In the genomic region with DNA sequence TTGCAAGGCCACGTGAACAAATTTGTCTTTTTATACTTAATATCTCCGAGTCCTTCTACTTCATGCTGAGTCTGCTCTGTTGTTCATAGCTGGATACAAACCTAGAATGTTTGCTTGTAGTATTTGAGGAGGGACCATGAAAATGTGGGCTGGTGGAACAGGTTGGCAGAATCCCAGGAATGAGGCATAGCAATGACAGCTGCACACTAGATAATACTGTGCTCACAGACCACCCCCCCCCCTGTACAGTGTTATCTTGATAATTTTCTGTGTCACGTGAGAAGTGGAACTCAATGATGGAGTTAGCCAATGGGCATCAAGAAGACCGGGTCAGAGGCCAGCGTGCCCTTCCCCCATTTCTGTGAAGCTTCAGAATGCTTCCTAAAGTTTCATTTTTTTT, we compare ENCODE assay signal across 15 mouse cellular contexts.
A peak's percentile ranks its signal among the peaks of the same experiment; 100 is the strongest.
DNase-seq lines count a peak whose midpoint lies in the region; ATAC-seq and TF ChIP-seq lines count a peak whose summit lies in the region.
"Had no signal": no experiment of that assay in that cellular context is flagged by ENCODE, and none has a peak within 500 bp of the region (broad histone marks: within the 10 kb centered on the region; RNA-seq: fewer than 3 reads in every experiment).

No protein-coding gene starts in this region.

- no peak for TF ChIP-seq POLR2A in lung, adult 2 months (IDR thresholded peaks at IDR 0.05; ENCODE audit: borderline replicate concordance, extremely low read depth, low read depth, low read length)

- WGBS in forebrain, embryonic 15.5 days: 59% methylated on average over 5 of the region's 5 CpGs
- WGBS in forebrain, embryonic 11.5 days: 69% methylated on average over 5 of the region's 5 CpGs
- WGBS in lung, embryonic 14.5 days: 37% methylated on average over 5 of the region's 5 CpGs
- 54% methylated on average over 5 of the region's 5 CpGs for WGBS in lung, adult 2 months

- no peak overlapping the region for H3K4me3 ChIP-seq in forebrain, embryonic 15.5 days
- H3K4me3 ChIP-seq in forebrain, embryonic 11.5 days (ENCODE audit: low read depth, low read length): no peak overlapping the region
- H3K4me3 ChIP-seq in lung, embryonic 14.5 days (ENCODE audit: low read depth, low read length): no peak overlapping the region
- no peak overlapping the region for H3K4me3 ChIP-seq in lung, adult 2 months (replicated peaks; ENCODE audit: extremely low read depth, low read depth, low read length)
- H3K4me3 ChIP-seq: heart, embryonic 15.5 days; kidney, embryonic 15.5 days; liver, embryonic 13.5 days; midbrain, embryonic 10.5 days had no signal

- H3K4me2 ChIP-seq in forebrain, embryonic 15.5 days (replicated peaks): no peak overlapping the region
- H3K4me2 ChIP-seq in forebrain, embryonic 11.5 days (ENCODE audit: low read depth, low read length, severe bottlenecking): no peak overlapping the region
- 0 out of 2 replicates have a peak overlapping the region, but pooled peaks have one; percentile 40 for H3K4me2 ChIP-seq in lung, embryonic 14.5 days
- H3K4me2 ChIP-seq: liver, embryonic 13.5 days had no signal

- H3K4me1 ChIP-seq in forebrain, embryonic 15.5 days: no peaks in the 10 kb centered on the region
- no peaks in the 10 kb centered on the region for H3K4me1 ChIP-seq in forebrain, embryonic 11.5 days (replicated peaks; ENCODE audit: control insufficient read depth, insufficient read depth, low read length)
- H3K4me1 ChIP-seq in lung, embryonic 14.5 days (ENCODE audit: insufficient read depth): peaks cover 9% of the 10 kb centered on the region; the same call in 1 of the 2 replicates
- H3K4me1 ChIP-seq in lung, adult 2 months (ENCODE audit: control insufficient read depth, insufficient read depth, low read length): no peaks in the 10 kb centered on the region

- H3K9ac ChIP-seq in forebrain, embryonic 15.5 days (replicated peaks): no peak overlapping the region
- no peak overlapping the region for H3K9ac ChIP-seq in forebrain, embryonic 11.5 days (ENCODE audit: low read length)
- H3K9ac ChIP-seq in lung, embryonic 14.5 days: no peak overlapping the region
- H3K9ac ChIP-seq: heart, embryonic 15.5 days; kidney, embryonic 15.5 days; liver, embryonic 13.5 days had no signal

- H3K27ac ChIP-seq in forebrain, embryonic 15.5 days (replicated peaks): no peak overlapping the region
- no peak overlapping the region for H3K27ac ChIP-seq in forebrain, embryonic 11.5 days (ENCODE audit: low read depth, low read length)
- H3K27ac ChIP-seq in lung, embryonic 14.5 days (ENCODE audit: low read depth): no peak overlapping the region
- H3K27ac ChIP-seq: heart, embryonic 15.5 days; kidney, embryonic 15.5 days; liver, embryonic 13.5 days; midbrain, embryonic 10.5 days had no signal

- no peaks in the 10 kb centered on the region for H3K27me3 ChIP-seq in forebrain, embryonic 15.5 days
- no peaks in the 10 kb centered on the region for H3K27me3 ChIP-seq in forebrain, embryonic 11.5 days (ENCODE audit: control insufficient read depth, insufficient read depth, low read length)
- no peaks in the 10 kb centered on the region for H3K27me3 ChIP-seq in lung, embryonic 14.5 days (ENCODE audit: insufficient read depth, low read length)
- H3K27me3 ChIP-seq: heart, embryonic 15.5 days; kidney, embryonic 15.5 days; liver, embryonic 13.5 days had no signal

- 0 out of 2 replicates have a peak, but pooled peaks have one; percentile 16 for ATAC-seq in forebrain, embryonic 15.5 days (replicated peaks)
- no peak for ATAC-seq in forebrain, embryonic 11.5 days (replicated peaks; ENCODE audit: low FRiP score)
- peak; percentile 61 for ATAC-seq in lung, embryonic 14.5 days (ENCODE audit: insufficient read depth)
- ATAC-seq: activated CD4-positive, CD25-positive, alpha-beta regulatory T cell, adult 4 months had no signal

- no peaks in the 10 kb centered on the region for H3K9me3 ChIP-seq in forebrain, embryonic 15.5 days
- H3K9me3 ChIP-seq in forebrain, embryonic 11.5 days (ENCODE audit: control insufficient read depth, low read length): no peaks in the 10 kb centered on the region
- no peaks in the 10 kb centered on the region for H3K9me3 ChIP-seq in lung, embryonic 14.5 days (ENCODE audit: low read depth, low read length)
- H3K9me3 ChIP-seq: heart, embryonic 15.5 days; kidney, embryonic 15.5 days; liver, embryonic 13.5 days; midbrain, embryonic 10.5 days had no signal

- TF ChIP-seq CTCF in lung, embryonic 14.5 days (IDR thresholded peaks at IDR 0.05; ENCODE audit: low read depth): no peak
- no peak for TF ChIP-seq CTCF in lung, adult 2 months (IDR thresholded peaks at IDR 0.05; ENCODE audit: insufficient read depth, low read length)

- no peaks in the 10 kb centered on the region for H3K36me3 ChIP-seq in forebrain, embryonic 15.5 days
- H3K36me3 ChIP-seq in forebrain, embryonic 11.5 days (ENCODE audit: control insufficient read depth, insufficient read depth, low read length): no peaks in the 10 kb centered on the region
- H3K36me3 ChIP-seq in lung, embryonic 14.5 days (ENCODE audit: insufficient read depth): no peaks in the 10 kb centered on the region
- H3K36me3 ChIP-seq: G1E; heart, embryonic 15.5 days; kidney, embryonic 15.5 days; liver, embryonic 13.5 days; midbrain, embryonic 10.5 days had no signal

- DNase-seq in forebrain, embryonic 11.5 days (ENCODE audit: low spot score): no peak
- peak; percentile 59 for DNase-seq in lung, embryonic 14.5 days
- DNase-seq in lung, adult 2 months: no peak
- peak; percentile 19 for DNase-seq in MN1 (ENCODE audit: low spot score)
- DNase-seq in layer of hippocampus, adult 9-10 months (ENCODE audit: low spot score): peak; percentile 38
- DNase-seq in frontal cortex, postnatal 14 days (ENCODE audit: low spot score in 2 of 2): no peak
- DNase-seq in urinary bladder, postnatal 10 days (ENCODE audit: low spot score): no peak
- DNase-seq: cerebellum, adult 8-10 months; liver, embryonic 13.5 days had no signal

Comparison
In these comparisons a context has a peak if more than half of its experiments do, and no peak if none do; other contexts are left out.
1. DNase-seq: peak in lung, embryonic 14.5 days (single experiment), MN1 (single experiment) and layer of hippocampus, adult 9-10 months (single experiment); none in forebrain, embryonic 11.5 days (single experiment), lung, adult 2 months (single experiment), frontal cortex, postnatal 14 days (0 of 2) and urinary bladder, postnatal 10 days (single experiment).